Mouse (Mus musculus): Measurements from ENCODE around the gene Gm11492.
A peak's percentile ranks its signal among the peaks of the same experiment; 100 is the strongest.

DNA sequence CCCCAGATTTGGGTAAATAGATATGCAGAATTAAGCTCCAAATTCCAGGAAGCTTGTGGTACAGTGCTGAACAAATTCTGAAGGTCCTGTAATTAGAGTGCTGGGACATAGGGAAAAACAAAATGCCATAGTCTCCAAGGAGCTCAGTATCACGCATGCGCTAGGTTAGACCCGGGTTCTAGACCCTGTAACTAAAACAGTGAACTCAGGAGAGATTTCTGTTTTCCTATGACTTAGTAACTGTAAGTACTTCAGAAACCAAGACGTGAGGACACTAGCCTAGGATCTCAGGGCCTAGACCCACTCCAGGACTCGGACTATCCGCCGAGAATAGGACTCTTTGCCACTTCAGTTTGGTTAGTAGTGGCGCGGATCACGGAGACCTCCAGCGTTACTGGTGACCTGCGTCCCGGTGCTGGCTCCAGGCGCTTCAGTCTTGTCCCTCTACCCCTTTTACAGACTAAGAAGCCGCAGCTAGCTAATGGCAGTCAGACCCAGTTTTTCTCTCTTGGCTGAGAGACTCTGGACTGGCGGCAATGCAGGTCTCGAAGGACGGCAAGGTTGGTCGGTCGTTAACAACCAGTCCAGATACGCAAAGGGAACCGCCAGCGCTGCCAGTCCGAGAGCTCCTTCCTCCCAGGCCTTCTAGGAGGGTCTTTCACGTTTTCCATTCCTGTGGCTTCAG, 24.5 kb downstream of the Gm11492 start:
- TF ChIP-seq USF1 (IDR thresholded peaks at IDR 0.05; ENCODE audit: low read depth, low read length) (no peak), CTCF (IDR thresholded peaks at IDR 0.05 in 2 of 3, conservative IDR thresholded peaks at IDR 0.05 in 1 of 3; ENCODE audit: control insufficient read depth in 1 of 3, insufficient read depth in 1 of 3, low read depth in 2 of 3, low read length in 3 of 3, poor library complexity in 1 of 3, severe bottlenecking in 1 of 3) (no peak), POLR2A (IDR thresholded peaks at IDR 0.05; ENCODE audit: control insufficient read depth in 1 of 2, insufficient read depth in 1 of 2, low read depth in 1 of 2, low read length in 2 of 2, poor library complexity in 1 of 2) (no peak; a peak in 1 of 4 replicates), EP300 (IDR thresholded peaks at IDR 0.05; ENCODE audit: low read depth in 1 of 2, low read length in 2 of 2) (no peak), MAX (IDR thresholded peaks at IDR 0.05; ENCODE audit: low read length) (no peak), HCFC1 (IDR thresholded peaks at IDR 0.05; ENCODE audit: low read depth, low read length) (no peak), GATA1 (IDR thresholded peaks at IDR 0.05; ENCODE audit: low read depth, low read length) (no peak), ZNF384 (IDR thresholded peaks at IDR 0.05; ENCODE audit: low read depth, low read length) (no peak), RCOR1 (IDR thresholded peaks at IDR 0.05; ENCODE audit: low read depth, low read length) (no peak), RAD21 (IDR thresholded peaks at IDR 0.05; ENCODE audit: low read depth, low read length) (no peak), NRF1 (IDR thresholded peaks at IDR 0.05; ENCODE audit: insufficient read depth, low read depth, low read length, poor library complexity, severe bottlenecking) (peak; percentile 80)

All from MEL (cell line).